Mouse (Mus musculus): Measurements from ENCODE around the gene 5031439G07Rik. TPM values are rescaled to one million over a fixed set of nuclear protein-coding genes. Genes with fewer than 3 reads are reported as not detected.
"Not testable (repeated sequence)": the region's sequence is repeated elsewhere in the genome, so short reads cannot be mapped to it uniquely, and the experiment has no call there.

5031439G07Rik gene
- polyA plus RNA-seq (2015; fragmentation: Nextera tagmentation; extraction: Ambion mirVana): 4.3 and 4.6 TPM in 2 replicates

DNA sequence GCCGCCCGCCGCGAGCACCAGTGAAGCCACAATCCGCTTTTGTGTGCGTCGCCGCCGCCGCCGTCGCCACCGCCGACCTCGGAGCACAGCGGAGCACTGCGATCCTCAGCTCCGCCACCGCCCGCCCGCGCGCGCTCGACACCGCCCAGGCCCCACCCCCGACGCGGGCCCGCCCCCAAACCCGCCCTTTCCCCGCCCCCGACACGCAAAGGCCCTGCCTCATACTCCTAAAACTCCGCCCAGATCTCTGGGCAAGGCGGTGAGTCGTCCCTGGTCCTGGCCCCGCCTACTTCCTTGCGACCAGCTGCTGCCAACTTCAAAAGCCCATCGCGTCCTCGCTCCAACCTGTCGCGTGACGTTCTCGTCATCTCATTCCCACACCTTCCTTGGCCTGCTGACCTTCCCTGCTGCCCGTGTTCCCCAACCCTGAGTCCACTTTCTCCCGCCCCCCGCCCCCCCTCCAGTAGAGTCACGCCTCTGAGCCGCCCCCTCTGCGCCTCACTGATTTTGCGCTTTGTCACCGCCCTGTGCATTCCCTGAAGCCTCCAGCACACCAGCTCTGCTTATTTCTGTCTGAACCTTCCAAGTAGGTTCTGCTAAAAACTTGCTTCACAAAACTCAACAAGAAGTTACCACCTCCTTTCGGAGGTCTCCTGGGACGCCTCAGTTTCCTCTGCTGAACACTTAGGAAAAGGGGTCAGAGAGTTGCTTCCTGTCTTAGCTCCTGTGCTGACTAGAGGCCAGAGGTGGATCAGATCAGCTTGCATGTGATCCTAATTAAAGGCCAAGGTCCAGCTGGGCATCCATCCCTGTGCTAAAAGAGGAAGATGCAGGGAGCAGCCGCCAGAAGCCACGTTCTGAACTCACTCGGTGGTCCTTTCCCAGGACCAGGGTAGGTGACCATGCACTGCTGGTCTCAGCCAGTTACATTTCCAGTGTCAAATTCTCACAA lies at the start of gene 5031439G07Rik:
5031439G07Rik (minus strand) TSS at position 678 of the 952 bp plus-strand sequence.
- Histone ChIP-seq H3K4me2 (replicated peaks; ENCODE audit: low read depth, low read length) (peak within 1 kb of the TSS; percentile 84), H3K9me3 (ENCODE audit: low read length) (no peaks in the 10 kb centered on the region), H3K27me3 (replicated peaks; ENCODE audit: insufficient read depth, low read length) (no peaks in the 10 kb centered on the region), H3K9ac (replicated peaks; ENCODE audit: low read depth) (peak within 1 kb of the TSS; percentile 70), H3K27ac (ENCODE audit: low read length) (peak within 1 kb of the TSS; percentile 81), H3K4me3 (ENCODE audit: low read depth, low read length) (peak within 1 kb of the TSS; percentile 64), H3K36me3 (ENCODE audit: insufficient read depth, low read length) (no peaks in the 10 kb centered on the region), H3K4me1 (ENCODE audit: insufficient read depth, low read depth, low read length) (peaks cover 10% of the 10 kb centered on the region; the same call in 1 of the 2 replicates)
- peak; percentile 100 for DNase-seq (ENCODE audit: low spot score)
- no peak for TF ChIP-seq CTCF (IDR thresholded peaks at IDR 0.05)
- 2% methylated on average over 50 of the region's 59 CpGs for WGBS
- peak; percentile 96 for ATAC-seq

GRCm38 (mm10) chr15:85037343-85037690 lies 49.0 kb upstream of the 5031439G07Rik start:
- peak overlapping the region; percentile 43; the same call in 1 of the 2 replicates for H3K27ac ChIP-seq (ENCODE audit: low read length)
- H3K27me3 ChIP-seq (replicated peaks; ENCODE audit: insufficient read depth, low read length): no peaks in the 10 kb centered on the region
- TF ChIP-seq EP300 (IDR thresholded peaks at IDR 0.05) (no peak), CTCF (IDR thresholded peaks at IDR 0.05) (no peak)
- H3K4me1 ChIP-seq (ENCODE audit: insufficient read depth, low read depth, low read length): peaks cover 18% of the 10 kb centered on the region; the same call in 1 of the 2 replicates
- H3K9me3 ChIP-seq (ENCODE audit: low read length): no peaks in the 10 kb centered on the region
- DNase-seq (ENCODE audit: low spot score): no peak
- WGBS: 4% methylated on average over 8 of the region's 8 CpGs
- H3K9ac ChIP-seq (replicated peaks; ENCODE audit: low read depth): peak overlapping the region; percentile 66
- H3K4me3 ChIP-seq (ENCODE audit: low read depth, low read length): peak overlapping the region; percentile 64
- no peak for ATAC-seq
- H3K4me2 ChIP-seq (replicated peaks; ENCODE audit: low read depth, low read length): peak overlapping the region; percentile 88
- H3K36me3 ChIP-seq (ENCODE audit: insufficient read depth, low read length): no peaks in the 10 kb centered on the region

- ATAC-seq (peak; percentile 97), DNase-seq (ENCODE audit: low spot score) (peak; percentile 96)
- no peaks in the 10 kb centered on the region for H3K9me3 ChIP-seq (ENCODE audit: low read length)
- WGBS: under 1% methylated on average over 58 of the region's 75 CpGs
- peak overlapping the region; percentile 66 for H3K9ac ChIP-seq (replicated peaks; ENCODE audit: low read depth)
- no peaks in the 10 kb centered on the region for H3K27me3 ChIP-seq (replicated peaks; ENCODE audit: insufficient read depth, low read length)
- TF ChIP-seq EP300 (IDR thresholded peaks at IDR 0.05): no peak
- TF ChIP-seq CTCF (IDR thresholded peaks at IDR 0.05): no peak
- peak overlapping the region; percentile 88 for H3K4me2 ChIP-seq (replicated peaks; ENCODE audit: low read depth, low read length)
- peak overlapping the region; percentile 86 for H3K27ac ChIP-seq (ENCODE audit: low read length)
- peak overlapping the region; percentile 64 for H3K4me3 ChIP-seq (ENCODE audit: low read depth, low read length)
- H3K4me1 ChIP-seq (ENCODE audit: insufficient read depth, low read depth, low read length): peaks cover 18% of the 10 kb centered on the region; the same call in 1 of the 2 replicates
- H3K36me3 ChIP-seq (ENCODE audit: insufficient read depth, low read length): no peaks in the 10 kb centered on the region
Observed at GRCm38 (mm10) chr15:85036566-85037342, 48.4 kb upstream of the 5031439G07Rik start.

- not testable (repeated sequence) for ATAC-seq; H3K27me3 ChIP-seq (replicated peaks; ENCODE audit: insufficient read depth, low read length); H3K36me3 ChIP-seq (ENCODE audit: insufficient read depth, low read length); H3K27ac ChIP-seq (ENCODE audit: low read length); H3K4me2 ChIP-seq (replicated peaks; ENCODE audit: low read depth, low read length); H3K9me3 ChIP-seq (ENCODE audit: low read length); H3K9ac ChIP-seq (replicated peaks; ENCODE audit: low read depth); DNase-seq (ENCODE audit: low spot score); H3K4me3 ChIP-seq (ENCODE audit: low read depth, low read length)
- WGBS: 25% methylated on average over 7 of the region's 7 CpGs
- H3K4me1 ChIP-seq (ENCODE audit: insufficient read depth, low read depth, low read length): peaks cover 15% of the 10 kb centered on the region; the same call in 1 of the 2 replicates
Observed at GRCm38 (mm10) chr15:85033916-85034315, 45.6 kb upstream of the 5031439G07Rik start.

DNA sequence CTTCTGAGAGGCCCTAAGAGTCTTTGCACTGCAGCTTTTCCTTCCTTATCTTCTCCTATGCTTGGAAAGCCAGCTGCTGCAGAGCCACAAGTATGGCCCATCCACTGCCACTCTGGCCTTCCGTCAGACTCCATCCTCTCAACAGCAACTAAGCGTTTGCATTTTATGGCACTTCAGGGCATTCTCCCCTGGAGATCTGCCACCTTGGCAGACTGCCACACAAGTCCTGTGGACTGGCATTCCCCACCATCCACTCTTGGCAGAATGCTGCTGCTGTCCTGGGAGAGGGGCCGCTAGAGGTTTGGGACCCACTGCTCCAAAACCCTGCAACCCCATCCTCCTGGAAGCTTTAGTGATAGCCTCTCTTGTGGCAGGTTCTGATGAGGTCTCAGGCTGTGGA lies 43.5 kb upstream of the 5031439G07Rik start:
- Histone ChIP-seq H3K27me3 (replicated peaks; ENCODE audit: insufficient read depth, low read length) (no peaks in the 10 kb centered on the region), H3K9me3 (ENCODE audit: low read length) (no peaks in the 10 kb centered on the region), H3K4me3 (ENCODE audit: low read depth, low read length) (no peak overlapping the region), H3K4me1 (ENCODE audit: insufficient read depth, low read depth, low read length) (peaks cover 3% of the 10 kb centered on the region; the same call in 1 of the 2 replicates), H3K36me3 (ENCODE audit: insufficient read depth, low read length) (no peaks in the 10 kb centered on the region), H3K9ac (replicated peaks; ENCODE audit: low read depth) (no peak overlapping the region), H3K27ac (ENCODE audit: low read length) (no peak overlapping the region), H3K4me2 (replicated peaks; ENCODE audit: low read depth, low read length) (no peak overlapping the region)
- DNase-seq (ENCODE audit: low spot score) (no peak), ATAC-seq (no peak)
- WGBS: 28% methylated on average over 3 of the region's 3 CpGs
- TF ChIP-seq CTCF (IDR thresholded peaks at IDR 0.05): no peak

GRCm38 (mm10) chr15:85030643-85031042 lies 42.3 kb upstream of the 5031439G07Rik start:
- H3K27ac ChIP-seq (ENCODE audit: low read length); H3K9ac ChIP-seq (replicated peaks; ENCODE audit: low read depth); H3K4me2 ChIP-seq (replicated peaks; ENCODE audit: low read depth, low read length); H3K36me3 ChIP-seq (ENCODE audit: insufficient read depth, low read length); H3K27me3 ChIP-seq (replicated peaks; ENCODE audit: insufficient read depth, low read length); H3K4me1 ChIP-seq (ENCODE audit: insufficient read depth, low read depth, low read length); H3K4me3 ChIP-seq (ENCODE audit: low read depth, low read length); ATAC-seq; DNase-seq (ENCODE audit: low spot score); H3K9me3 ChIP-seq (ENCODE audit: low read length): not testable (repeated sequence)
- 60% methylated on average over 1 of the region's 1 CpGs for WGBS

GRCm38 (mm10) chr15:85028648-85029047 lies 40.3 kb upstream of the 5031439G07Rik start, which contains the start of gene Fam118a:
Gene Fam118a (plus strand): TSS chr15:85028948.
- H3K4me2 ChIP-seq (replicated peaks; ENCODE audit: low read depth, low read length); ATAC-seq; H3K9me3 ChIP-seq (ENCODE audit: low read length); H3K27ac ChIP-seq (ENCODE audit: low read length); H3K4me3 ChIP-seq (ENCODE audit: low read depth, low read length); H3K4me1 ChIP-seq (ENCODE audit: insufficient read depth, low read depth, low read length); H3K36me3 ChIP-seq (ENCODE audit: insufficient read depth, low read length); H3K9ac ChIP-seq (replicated peaks; ENCODE audit: low read depth); DNase-seq (ENCODE audit: low spot score); H3K27me3 ChIP-seq (replicated peaks; ENCODE audit: insufficient read depth, low read length): not testable (repeated sequence)
- 33% methylated on average over 1 of the region's 1 CpGs for WGBS
